Mouse (Mus musculus): ENCODE measurements at regions not wholly inside any gene's neighbourhood (a gene's known extent, or its start where the extent isn't known, plus 50 kb on each side); places are given as distances from the start of the nearest gene placed in this dataset.

DNA sequence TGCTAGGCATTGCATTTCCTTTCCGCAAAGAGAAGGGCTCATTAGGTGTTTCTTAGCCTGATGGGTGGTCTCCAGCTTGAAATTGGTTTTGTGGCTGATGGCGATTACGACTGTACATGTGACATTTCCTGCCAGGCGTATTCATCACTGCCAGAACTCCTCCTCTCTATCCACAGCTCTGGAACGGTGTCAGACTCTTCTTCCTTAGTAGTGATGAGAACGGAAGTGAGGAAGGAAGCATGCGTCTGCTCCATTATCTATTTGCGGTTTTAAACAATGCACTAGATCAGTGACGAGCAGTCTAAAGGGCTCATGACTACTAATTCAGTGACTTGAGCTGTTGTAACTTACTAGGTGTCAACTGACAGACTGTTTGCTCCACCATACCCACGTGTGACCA, 248.2 kb downstream of the Pmp22 start:
- peak in 1 of 2 experiments; percentile 2 for DNase-seq
- intact Hi-C loops (cut with DNase I) = no loop called here

GRCm38 (mm10) chr11:63388247-63388646, 259.5 kb downstream of the Pmp22 start:
- intact Hi-C loops (cut with DNase I) = no loop called here
- DNase-seq = no peak

GRCm38 (mm10) chr11:63391478-63391877, 262.7 kb downstream of the Pmp22 start:
- DNase-seq = no peak
- intact Hi-C loops (cut with DNase I) = loop anchor here (5.0 kb wide), 2 partner anchors 129 to 174 kb away; no protein-coding TSS in a partner anchor

GRCm38 (mm10) chr11:63392378-63392777, 263.6 kb downstream of the Pmp22 start:
- intact Hi-C loops (cut with DNase I) = loop anchor here (5.0 kb wide), 2 partner anchors 130 to 175 kb away; no protein-coding TSS in a partner anchor
- peak in 1 of 2 experiments; percentile 13 for DNase-seq

- intact Hi-C loops (cut with DNase I) = loop anchor here (5.0 kb wide), 2 partner anchors 132 to 177 kb away; no protein-coding TSS in a partner anchor
- DNase-seq = no peak
Observed at GRCm38 (mm10) chr11:63394201-63394600, 265.4 kb downstream of the Pmp22 start.

- intact Hi-C loops (cut with DNase I) = no loop called here
- DNase-seq = no peak
Observed at GRCm38 (mm10) chr11:63396386-63396785, 267.6 kb downstream of the Pmp22 start.

DNA sequence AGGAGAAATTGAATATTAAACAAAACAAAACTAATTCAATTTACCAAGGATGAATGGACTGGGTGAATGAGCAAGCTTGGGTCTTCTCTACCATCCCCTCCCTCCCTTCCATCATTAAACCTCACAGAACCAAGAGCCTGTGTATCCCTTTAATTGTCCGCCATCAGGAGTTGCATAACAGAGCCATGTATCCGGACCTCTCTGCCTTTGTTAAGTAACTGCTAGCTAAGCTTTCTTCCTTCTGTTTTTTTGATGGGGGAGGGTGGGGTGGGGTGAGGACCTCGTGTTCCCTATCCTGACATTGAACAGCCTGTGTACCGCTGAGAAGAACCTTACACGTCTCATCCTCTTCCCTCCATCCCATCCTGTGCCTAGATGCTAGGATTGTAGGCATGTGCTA, 274.0 kb downstream of the Pmp22 start:
- DNase-seq = no peak
- intact Hi-C loops (cut with DNase I) = loop anchor here (5.0 to 10.0 kb wide), 5 partner anchors 382 to 1565 kb away; no protein-coding TSS in a partner anchor

GRCm38 (mm10) chr11:63404719-63405118, 275.9 kb downstream of the Pmp22 start:
- intact Hi-C loops (cut with DNase I) = loop anchor here (5.0 to 10.0 kb wide), 6 partner anchors 380 to 1563 kb away; no protein-coding TSS in a partner anchor
- DNase-seq = peak; percentile 80 to 85

GRCm38 (mm10) chr11:63409431-63409830, 280.6 kb downstream of the Pmp22 start:
- DNase-seq = no peak
- intact Hi-C loops (cut with DNase I) = loop anchor here (5.0 to 10.0 kb wide), 2 partner anchors 375 to 503 kb away; no protein-coding TSS in a partner anchor

DNA sequence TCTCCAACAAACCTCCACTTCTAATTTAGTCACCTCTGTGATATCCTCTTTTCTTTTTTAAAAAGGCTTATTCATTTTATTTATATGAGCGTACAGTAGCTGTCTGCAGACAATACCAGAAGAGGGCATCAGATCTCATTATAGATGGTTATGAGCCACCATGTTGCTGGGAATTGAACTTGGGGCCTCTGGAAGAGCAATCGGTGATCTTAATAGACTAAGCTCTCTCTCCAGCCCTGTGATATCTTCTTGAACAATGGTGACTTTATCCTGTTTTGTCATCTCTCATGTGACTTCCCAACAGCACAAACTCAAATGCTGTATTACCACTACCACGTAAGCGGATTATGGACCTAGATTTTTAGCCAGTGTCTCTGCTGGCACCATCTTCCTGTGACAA, 282.1 kb downstream of the Pmp22 start:
- DNase-seq = no peak
- intact Hi-C loops (cut with DNase I) = no loop called here

DNA sequence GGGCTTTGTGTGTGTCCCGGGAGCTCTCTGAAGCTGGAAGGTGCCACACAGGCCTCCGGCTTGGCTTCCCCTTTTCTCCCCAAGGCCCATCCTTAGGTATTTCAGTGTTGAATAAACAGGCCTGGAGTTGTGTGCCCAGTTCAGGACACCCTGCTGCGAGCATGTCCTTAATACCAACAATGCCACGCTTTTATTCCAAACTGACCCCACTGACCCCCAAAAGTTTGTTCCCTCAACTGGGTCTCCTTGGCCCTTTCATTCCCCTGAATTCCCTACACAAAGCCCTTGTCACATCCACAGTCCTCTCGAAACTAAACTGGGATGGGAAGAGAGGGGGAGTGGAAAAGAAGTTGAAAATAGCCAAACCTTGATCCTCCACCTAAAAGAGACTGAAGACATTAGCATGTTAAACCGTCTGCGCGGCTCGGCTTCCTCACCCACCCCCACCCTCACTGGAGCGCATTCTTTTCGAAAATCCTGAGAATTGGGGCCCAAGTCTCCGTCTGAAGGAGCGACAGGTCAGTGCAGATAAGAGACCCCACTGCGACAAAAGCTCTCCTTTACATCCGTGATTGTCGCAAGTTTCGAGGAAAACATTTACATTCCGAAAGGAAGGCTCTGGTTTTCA, 283.7 kb downstream of the Pmp22 start:
- DNase-seq = no peak
- intact Hi-C loops (cut with DNase I) = no loop called here

DNA sequence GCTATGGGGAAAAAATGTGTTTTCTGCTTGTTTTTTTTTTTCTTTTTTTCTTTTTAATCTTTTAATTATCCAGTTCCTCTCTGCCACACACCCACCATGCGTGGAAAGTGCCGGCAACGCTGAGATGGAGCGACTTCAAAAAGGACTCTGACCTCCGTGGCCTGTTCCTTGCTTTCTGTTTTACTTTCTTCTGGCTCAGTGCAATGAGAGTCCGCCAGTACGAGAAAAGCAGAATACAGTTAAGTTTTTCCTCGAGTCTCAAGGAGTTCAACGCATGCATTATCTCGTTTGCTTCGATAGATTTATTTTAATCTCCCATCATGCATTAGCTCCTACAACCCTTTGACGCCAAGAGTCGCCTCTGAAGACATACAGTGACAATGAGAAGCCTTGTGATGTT, 284.3 kb downstream of the Pmp22 start:
- DNase-seq = no peak
- intact Hi-C loops (cut with DNase I) = no loop called here

DNA sequence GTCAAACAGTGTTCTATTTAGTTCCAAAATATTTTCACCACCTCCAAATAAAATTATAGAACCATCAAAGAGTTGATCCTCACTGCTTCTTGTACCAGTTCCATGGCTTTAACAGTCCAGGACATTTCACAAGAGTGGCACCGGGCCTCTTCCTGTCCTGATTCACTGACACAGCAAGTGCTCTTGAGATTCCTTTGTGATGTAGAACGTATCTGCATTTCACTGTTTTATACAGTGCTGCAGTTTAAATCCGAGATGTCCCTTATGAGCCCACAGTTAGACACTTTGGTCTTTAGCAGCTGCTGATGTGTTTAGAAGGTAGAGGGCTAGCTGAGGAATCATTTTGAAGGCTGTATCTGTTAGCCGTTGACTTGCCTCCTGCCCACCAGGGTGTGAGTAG, 284.8 kb downstream of the Pmp22 start:
- intact Hi-C loops (cut with DNase I) = no loop called here
- DNase-seq = no peak

GRCm38 (mm10) chr11:63418042-63418776, 289.4 kb downstream of the Pmp22 start:
- intact Hi-C loops (cut with DNase I) = no loop called here
- no peak for DNase-seq

DNA sequence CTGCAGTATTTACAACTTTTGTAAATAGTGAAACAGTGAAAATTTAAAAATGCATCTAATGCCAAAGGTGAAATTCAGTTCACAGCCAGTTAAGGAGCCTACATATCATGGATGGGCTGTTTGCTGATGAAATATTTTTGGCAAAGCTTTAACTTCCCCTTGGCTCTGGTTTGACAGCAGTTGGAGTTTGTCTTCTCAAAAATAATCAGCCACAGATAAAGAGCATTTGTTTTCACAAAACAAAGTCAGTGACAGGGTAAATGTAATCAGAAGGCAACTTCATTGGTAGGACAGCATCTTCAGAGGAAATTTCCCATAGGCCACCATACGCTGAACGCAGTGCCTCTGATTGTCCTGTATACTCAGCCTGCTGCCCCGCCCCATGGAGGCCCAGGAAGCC, 291.6 kb downstream of the Pmp22 start:
- no peak for DNase-seq
- intact Hi-C loops (cut with DNase I) = no loop called here

GRCm38 (mm10) chr11:63422069-63422468, 293.3 kb downstream of the Pmp22 start:
- DNase-seq = no peak
- intact Hi-C loops (cut with DNase I) = loop anchor here (2.0 kb wide), 1 partner anchor 35 kb away; no protein-coding TSS in a partner anchor

DNA sequence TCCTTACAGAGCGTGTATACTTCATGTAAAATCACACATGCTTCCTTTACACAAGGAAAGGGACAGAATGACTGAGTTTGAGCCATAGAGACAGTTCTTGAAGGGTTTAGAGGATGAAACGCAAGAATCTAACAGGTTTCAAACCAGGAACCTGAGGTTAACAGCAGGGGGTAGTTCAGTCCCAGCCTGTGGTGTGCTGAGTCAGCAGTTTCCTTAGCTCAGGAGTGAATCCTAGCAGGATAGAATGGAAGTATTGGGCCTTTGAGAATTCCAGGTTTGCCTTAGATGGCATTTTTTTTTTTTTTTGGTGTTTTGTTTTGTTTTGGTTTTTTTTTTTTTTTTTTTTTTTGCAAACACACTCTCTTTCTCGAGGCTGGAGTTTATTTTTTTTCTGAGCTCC, 295.5 kb downstream of the Pmp22 start:
- intact Hi-C loops (cut with DNase I) = no loop called here
- DNase-seq = no peak

DNA sequence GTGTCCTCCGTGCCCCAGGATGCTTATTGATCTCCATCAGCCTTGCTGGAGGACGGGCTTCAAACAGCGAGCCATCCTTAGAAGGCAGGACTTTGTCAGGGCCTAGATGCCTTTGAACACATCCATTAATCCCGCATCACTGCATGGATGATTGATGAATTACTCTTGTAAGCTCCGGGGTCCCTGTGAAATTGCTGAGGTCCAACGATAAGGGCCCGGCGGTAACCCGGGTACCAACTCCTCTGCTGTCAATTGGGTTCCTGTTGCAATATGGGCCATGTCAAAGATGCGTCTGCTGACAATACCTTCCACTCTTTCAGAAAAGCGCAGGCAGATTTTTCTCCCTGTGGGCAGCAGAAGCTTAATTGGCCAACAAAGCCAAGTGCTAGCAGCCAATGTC, 297.0 kb downstream of the Pmp22 start:
- intact Hi-C loops (cut with DNase I) = no loop called here

GRCm38 (mm10) chr11:63453786-63454185, 325.0 kb downstream of the Pmp22 start:
- intact Hi-C loops (cut with DNase I) = no loop called here
- no peak for DNase-seq

More for the DNA sequence above, 297.0 kb downstream of the Pmp22 start:
- no peak for DNase-seq

- intact Hi-C loops (cut with DNase I) = no loop called here
- DNase-seq = no peak
Observed at GRCm38 (mm10) chr11:63454910-63455531, 326.2 kb downstream of the Pmp22 start.

GRCm38 (mm10) chr11:63456356-63456755, 327.6 kb downstream of the Pmp22 start:
- intact Hi-C loops (cut with DNase I) = loop anchor here (2.0 kb wide), 1 partner anchor 34 kb away; no protein-coding TSS in a partner anchor
- no peak for DNase-seq
